Mouse (Mus musculus) neural tube, embryonic 11.5 days (tissue): ENCODE data around the gene Tas2r115. TPM values are rescaled to one million over a fixed set of nuclear protein-coding genes. Genes with fewer than 3 reads are reported as not detected.
"Not testable (repeated sequence)": the region's sequence is repeated elsewhere in the genome, so short reads cannot be mapped to it uniquely, and the experiment has no call there.

ENCODE experiments used
- ATAC-seq: fragments of 200-750 bp; cut with Nextera tagmentation; 2 replicates; pipeline ENCODE4 v1.8.0; 2017; ENCODE audit warnings: moderate number of reproducible peaks, mild to moderate bottlenecking, moderate TSS enrichment, moderate library complexity; ENCODE audit not compliant: insufficient read depth, low FRiP score, low TSS enrichment
- DNase-seq: peaks from one replicate; pipeline ENCODE4 v3.0.0-alpha.2; 2015; ENCODE audit warnings: low spot score
- H3K27ac ChIP-seq: fragments of 300-500 bp; sonication (generic); 2 replicates; pipeline ENCODE4 v1.5.1; 2014; ENCODE audit warnings: low read depth, mild to moderate bottlenecking, low read length
- H3K27me3 ChIP-seq: fragments of 300-500 bp; sonication (generic); 2 replicates; pipeline ENCODE4 v1.6.1; 2014; ENCODE audit warnings: mild to moderate bottlenecking, low read length, mixed read lengths; ENCODE audit not compliant: control insufficient read depth, insufficient read depth
- H3K36me3 ChIP-seq: fragments of 300-500 bp; sonication (generic); 2 replicates; pipeline ENCODE4 v1.6.1; 2014; ENCODE audit warnings: mild to moderate bottlenecking, low read length, moderate library complexity, mixed read lengths; ENCODE audit not compliant: control insufficient read depth, insufficient read depth
- H3K4me1 ChIP-seq: fragments of 300-500 bp; sonication (generic); 2 replicates; pipeline ENCODE4 v1.6.1; 2014; ENCODE audit warnings: low read length, mixed read lengths; ENCODE audit not compliant: control insufficient read depth, insufficient read depth
- H3K4me2 ChIP-seq: fragments of 300-500 bp; sonication (generic); 2 replicates; pipeline ENCODE4 v1.6.1; 2014; ENCODE audit warnings: low read depth, mild to moderate bottlenecking, moderate library complexity
- H3K4me3 ChIP-seq: fragments of 300-500 bp; sonication (generic); 2 replicates; pipeline ENCODE4 v1.5.1; 2014; ENCODE audit warnings: low read depth, low read length
- H3K9ac ChIP-seq: fragments of 300-500 bp; sonication (generic); 2 replicates; pipeline ENCODE4 v1.6.1; 2014; ENCODE audit warnings: mild to moderate bottlenecking, low read length
- H3K9me3 ChIP-seq: fragments of 300-500 bp; sonication (generic); 2 replicates; pipeline ENCODE4 v1.6.1; 2016; ENCODE audit warnings: low read length; ENCODE audit not compliant: control insufficient read depth
- WGBS: fragments of 180-500 bp; shearing (Covaris S2); extraction: QIAGEN DNeasy Blood & Tissue Kit; methylation state at CpG from one replicate; pipeline ENCODE4 v1.1.7; 2014; 5-methylcytosine and 5-hydroxymethylcytosine counted together
- polyA plus RNA-seq: library from polyadenylated mRNA; unstranded; fragments of >200 nt; fragmentation: Nextera tagmentation; extraction: Ambion mirVana; gene quantifications from 2 replicates; pipeline ENCODE4 v1.2.1, GENCODE M21; 2014

Gene Tas2r115
- polyA plus RNA-seq = not detected in 2 replicates

- Histone ChIP-seq H3K4me1 (no peaks in the 10 kb centered on the region), H3K27ac (no peak within 1 kb of the TSS), H3K4me2 (no peak within 1 kb of the TSS), H3K4me3 (no peak within 1 kb of the TSS), H3K36me3 (no peaks in the 10 kb centered on the region), H3K27me3 (no peaks in the 10 kb centered on the region), H3K9me3 (no peaks in the 10 kb centered on the region), H3K9ac (no peak within 1 kb of the TSS)
- DNase-seq (no peak), ATAC-seq (no peak)
- WGBS = 80% methylated on average over 2 of the region's 2 CpGs
Measured at GRCm38 (mm10) chr6:132737935-132738334, at the start of gene Tas2r115. Gene Tas2r115 (minus strand): TSS chr6:132738035.

GRCm38 (mm10) chr6:132778062-132778461 is 40.2 kb upstream of the Tas2r115 start, which contains the start of gene Tas2r136:
Gene Tas2r136 (minus strand): TSS chr6:132778162.
- Histone ChIP-seq H3K4me3 (no peak within 1 kb of the TSS), H3K9me3 (no peaks in the 10 kb centered on the region), H3K9ac (no peak within 1 kb of the TSS), H3K36me3 (no peaks in the 10 kb centered on the region), H3K4me2 (no peak within 1 kb of the TSS), H3K27me3 (no peaks in the 10 kb centered on the region), H3K4me1 (no peaks in the 10 kb centered on the region), H3K27ac (no peak within 1 kb of the TSS)
- DNase-seq (no peak), ATAC-seq (no peak)

GRCm38 (mm10) chr6:132761831-132762230 is 24.0 kb upstream of the Tas2r115 start, which contains the start of gene Tas2r102:
Gene Tas2r102 (plus strand): TSS chr6:132762131.
- DNase-seq (no peak), ATAC-seq (no peak)
- Histone ChIP-seq H3K9me3 (no peaks in the 10 kb centered on the region), H3K4me2 (no peak within 1 kb of the TSS), H3K9ac (no peak within 1 kb of the TSS), H3K27ac (no peak within 1 kb of the TSS), H3K4me1 (no peaks in the 10 kb centered on the region), H3K4me3 (no peak within 1 kb of the TSS), H3K27me3 (no peaks in the 10 kb centered on the region), H3K36me3 (no peaks in the 10 kb centered on the region)
- WGBS = 99% methylated on average over 2 of the region's 2 CpGs

DNA sequence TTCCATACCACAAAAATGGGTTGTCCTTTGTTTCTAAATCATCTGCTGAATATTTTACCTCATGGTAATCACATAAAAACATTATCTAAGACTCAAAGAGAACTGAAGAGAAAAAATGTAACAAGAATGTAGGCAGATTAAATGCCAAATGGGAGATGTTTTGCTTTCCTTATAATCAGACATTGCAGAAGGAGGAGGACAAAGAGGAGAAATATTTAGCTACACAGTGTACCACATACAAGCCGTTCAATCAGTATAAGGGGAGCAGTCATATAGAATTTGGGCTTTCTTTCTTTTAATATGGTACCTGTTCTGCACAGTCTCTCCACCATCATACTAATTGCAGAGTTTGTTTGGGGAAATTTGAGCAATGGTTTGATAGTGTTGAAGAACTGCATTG is 16.6 kb upstream of the Tas2r115 start, which contains the start of gene Tas2r124:
Gene Tas2r124, plus strand, starts transcription at position 301 of the 400 bp plus-strand sequence.
- H3K9me3 ChIP-seq = no peaks in the 10 kb centered on the region
- no peak within 1 kb of the TSS for H3K27ac ChIP-seq
- ATAC-seq (no peak), DNase-seq (no peak)
- no peak within 1 kb of the TSS for H3K4me3 ChIP-seq
- H3K4me2 ChIP-seq = no peak within 1 kb of the TSS
- H3K4me1 ChIP-seq = no peaks in the 10 kb centered on the region
- no peak within 1 kb of the TSS for H3K9ac ChIP-seq
- WGBS = 85% methylated on average over 1 of the region's 1 CpGs
- H3K36me3 ChIP-seq = no peaks in the 10 kb centered on the region
- H3K27me3 ChIP-seq = no peaks in the 10 kb centered on the region

DNA sequence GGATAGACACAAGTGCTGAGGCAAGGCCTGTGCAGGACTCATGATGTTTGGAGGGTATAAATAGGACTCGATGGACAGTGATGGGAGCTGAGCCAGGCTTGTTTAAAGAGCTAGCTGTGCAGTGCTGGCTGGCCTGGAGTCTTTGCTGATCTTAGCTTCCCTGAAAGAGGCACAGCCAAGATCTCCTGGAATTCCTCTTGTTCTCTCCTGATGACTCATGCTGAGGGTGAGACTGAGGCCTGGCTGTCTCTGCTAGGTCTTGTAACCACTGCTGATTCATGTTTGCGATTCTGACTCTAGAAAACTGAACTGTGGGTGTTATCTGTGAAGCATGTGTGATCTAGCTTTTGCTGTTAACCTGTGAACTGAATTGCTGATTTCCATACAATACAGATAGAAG is 12.4 kb upstream of the Tas2r115 start:
- Histone ChIP-seq H3K27ac (no peak overlapping the region), H3K36me3 (no peaks in the 10 kb centered on the region), H3K4me1 (no peaks in the 10 kb centered on the region), H3K9ac (no peak overlapping the region), H3K27me3 (no peaks in the 10 kb centered on the region), H3K4me2 (no peak overlapping the region), H3K4me3 (no peak overlapping the region), H3K9me3 (no peaks in the 10 kb centered on the region)
- ATAC-seq (no peak), DNase-seq (no peak)
- WGBS = 84% methylated on average over 2 of the region's 2 CpGs

DNA sequence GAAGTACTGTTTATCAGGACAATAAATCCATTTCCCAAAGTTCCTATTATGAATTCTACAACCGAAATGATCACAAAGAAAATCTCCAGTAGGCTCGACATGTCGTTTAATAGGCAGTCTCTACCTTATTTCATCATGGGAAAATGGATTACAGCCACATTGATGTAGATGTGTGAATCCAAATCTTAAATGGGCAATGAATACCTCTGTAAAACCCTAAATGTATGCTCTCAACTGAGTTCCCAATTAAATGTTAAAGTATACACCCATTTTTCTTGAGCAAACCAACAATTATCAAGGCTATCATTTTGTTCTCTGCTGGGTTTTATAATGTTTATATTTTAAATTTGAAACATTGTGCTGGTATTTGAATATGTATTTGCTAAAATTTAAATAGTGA is 26.0 kb downstream of the Tas2r115 start, which contains the start of gene Tas2r122:
Gene Tas2r122, minus strand, starts transcription at position 101 of the 400 bp plus-strand sequence.
- Histone ChIP-seq H3K9ac (no peak within 1 kb of the TSS), H3K27me3 (no peaks in the 10 kb centered on the region), H3K36me3 (no peaks in the 10 kb centered on the region), H3K9me3 (no peaks in the 10 kb centered on the region), H3K27ac (no peak within 1 kb of the TSS), H3K4me3 (no peak within 1 kb of the TSS), H3K4me1 (no peaks in the 10 kb centered on the region), H3K4me2 (no peak within 1 kb of the TSS)
- DNase-seq (no peak), ATAC-seq (no peak)
- 86% methylated on average over 3 of the region's 3 CpGs for WGBS

- Histone ChIP-seq H3K4me3 (no peak within 1 kb of the TSS), H3K9ac (no peak within 1 kb of the TSS), H3K4me2 (no peak within 1 kb of the TSS), H3K36me3 (no peaks in the 10 kb centered on the region), H3K4me1 (no peaks in the 10 kb centered on the region), H3K27me3 (no peaks in the 10 kb centered on the region), H3K9me3 (no peaks in the 10 kb centered on the region), H3K27ac (no peak within 1 kb of the TSS)
- WGBS = 84% methylated on average over 1 of the region's 1 CpGs
- no peak for DNase-seq
- ATAC-seq = no peak
Measured at GRCm38 (mm10) chr6:132700907-132701306, 36.9 kb downstream of the Tas2r115 start, which contains the start of gene Tas2r121. Gene Tas2r121 (minus strand): TSS chr6:132701007.

DNA sequence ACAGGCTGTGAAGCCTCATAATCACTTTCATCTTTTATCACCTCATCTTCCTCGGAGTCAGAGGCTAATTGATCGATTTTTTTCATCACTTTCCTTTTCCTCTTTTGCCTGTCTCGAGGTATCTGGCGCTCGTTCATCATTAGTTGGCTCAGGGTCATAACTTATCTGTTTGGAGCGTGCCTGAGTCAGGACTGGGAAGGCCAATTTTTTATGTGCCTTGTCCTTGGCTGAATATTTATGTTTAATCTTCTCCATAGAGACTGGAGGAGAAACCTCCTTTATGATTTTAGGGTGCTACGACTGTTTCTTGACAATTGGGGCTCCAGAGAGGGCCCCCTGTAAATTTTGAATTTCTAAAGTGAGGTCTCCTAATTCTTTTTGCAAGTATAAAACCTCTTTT is 46.2 kb downstream of the Tas2r115 start:
- not testable (repeated sequence) for DNase-seq
- 89% methylated on average over 7 of the region's 7 CpGs for WGBS

More for the DNA sequence above, 46.2 kb downstream of the Tas2r115 start:
- not testable (repeated sequence) for ATAC-seq, H3K4me1 ChIP-seq, H3K9me3 ChIP-seq, H3K27ac ChIP-seq, H3K9ac ChIP-seq, H3K4me2 ChIP-seq, H3K36me3 ChIP-seq, H3K4me3 ChIP-seq, H3K27me3 ChIP-seq
